Comparison of ENCODE assay signal across 13 mouse cellular contexts in genomic region chr4:42945043-42945442, GRCm38 (mm10). TPM values are rescaled to one million over a fixed set of nuclear protein-coding genes. Genes with fewer than 3 reads are reported as not detected.
DNase-seq lines count a peak whose midpoint lies in the region; ATAC-seq and TF ChIP-seq lines count a peak whose summit lies in the region.
"Had no signal": no experiment of that assay in that cellular context is flagged by ENCODE, and none has a peak within 500 bp of the region (broad histone marks: within the 10 kb centered on the region; RNA-seq: fewer than 3 reads in every experiment).

No protein-coding gene starts in this region.

- H3K9ac ChIP-seq in heart, postnatal 0 days (replicated peaks; ENCODE audit: low read depth, low read length), result no peak overlapping the region
- H3K9ac ChIP-seq in heart, embryonic 11.5 days (ENCODE audit: low read depth, low read length), result no peak overlapping the region
- H3K9ac ChIP-seq in liver, embryonic 11.5 days (ENCODE audit: low read depth, low read length), result no peak overlapping the region
- H3K9ac ChIP-seq in limb, embryonic 14.5 days (ENCODE audit: low read depth, low read length, severe bottlenecking), result no peak overlapping the region
- no peak overlapping the region for H3K9ac ChIP-seq in intestine, embryonic 15.5 days
- H3K9ac ChIP-seq: forebrain, embryonic 12.5 days; liver, embryonic 14.5 days had no signal

- no peaks in the 10 kb centered on the region for H3K9me3 ChIP-seq in heart, postnatal 0 days (replicated peaks; ENCODE audit: control insufficient read depth, low read length)
- H3K9me3 ChIP-seq in heart, embryonic 11.5 days (replicated peaks; ENCODE audit: control insufficient read depth, low read length), result no peaks in the 10 kb centered on the region
- H3K9me3 ChIP-seq in liver, embryonic 11.5 days (ENCODE audit: control insufficient read depth, low read length), result no peaks in the 10 kb centered on the region
- H3K9me3 ChIP-seq in limb, embryonic 14.5 days (ENCODE audit: control insufficient read depth, low read length), result no peaks in the 10 kb centered on the region
- H3K9me3 ChIP-seq in intestine, embryonic 15.5 days, result no peaks in the 10 kb centered on the region
- H3K9me3 ChIP-seq: forebrain, embryonic 12.5 days had no signal

- no peaks in the 10 kb centered on the region for H3K36me3 ChIP-seq in heart, postnatal 0 days (replicated peaks; ENCODE audit: control insufficient read depth, insufficient read depth, low read length)
- H3K36me3 ChIP-seq in heart, embryonic 11.5 days (ENCODE audit: control insufficient read depth, insufficient read depth, low read length), result no peaks in the 10 kb centered on the region
- no peaks in the 10 kb centered on the region for H3K36me3 ChIP-seq in liver, embryonic 11.5 days (ENCODE audit: control insufficient read depth, insufficient read depth, low read length)
- no peaks in the 10 kb centered on the region for H3K36me3 ChIP-seq in limb, embryonic 14.5 days (ENCODE audit: control insufficient read depth, insufficient read depth, low read length)
- no peaks in the 10 kb centered on the region for H3K36me3 ChIP-seq in intestine, embryonic 15.5 days
- H3K36me3 ChIP-seq: forebrain, embryonic 12.5 days had no signal

- H3K4me2 ChIP-seq in heart, postnatal 0 days (ENCODE audit: low read depth, low read length), result no peak overlapping the region
- H3K4me2 ChIP-seq in heart, embryonic 11.5 days, result no peak overlapping the region
- H3K4me2 ChIP-seq in liver, embryonic 11.5 days, result no peak overlapping the region
- no peak overlapping the region for H3K4me2 ChIP-seq in limb, embryonic 14.5 days (replicated peaks; ENCODE audit: low read depth, low read length, severe bottlenecking)
- H3K4me2 ChIP-seq in intestine, embryonic 15.5 days (replicated peaks), result no peak overlapping the region
- H3K4me2 ChIP-seq: forebrain, embryonic 12.5 days had no signal

- no peaks in the 10 kb centered on the region for H3K4me1 ChIP-seq in heart, postnatal 0 days (ENCODE audit: control insufficient read depth, insufficient read depth)
- peaks cover 6% of the 10 kb centered on the region; the same call in 1 of the 2 replicates for H3K4me1 ChIP-seq in heart, embryonic 11.5 days (ENCODE audit: control insufficient read depth, insufficient read depth, low read length)
- H3K4me1 ChIP-seq in liver, embryonic 11.5 days (replicated peaks; ENCODE audit: control insufficient read depth, insufficient read depth, low read length), result peaks cover 5% of the 10 kb centered on the region; the same call in 1 of the 2 replicates
- H3K4me1 ChIP-seq in limb, embryonic 14.5 days (ENCODE audit: control insufficient read depth, insufficient read depth, low read length), result 0 out of 2 replicates have a peak, but pooled peaks cover 3% of the 10 kb centered on the region
- H3K4me1 ChIP-seq in intestine, embryonic 15.5 days (replicated peaks), result 0 out of 2 replicates have a peak, but pooled peaks cover 3% of the 10 kb centered on the region

- no peak overlapping the region for H3K27ac ChIP-seq in heart, postnatal 0 days (ENCODE audit: low read depth)
- no peak overlapping the region for H3K27ac ChIP-seq in heart, embryonic 11.5 days (ENCODE audit: low read depth, low read length)
- no peak overlapping the region for H3K27ac ChIP-seq in liver, embryonic 11.5 days (ENCODE audit: low read depth, low read length)
- H3K27ac ChIP-seq in limb, embryonic 14.5 days (replicated peaks; ENCODE audit: low read depth, low read length), result no peak overlapping the region
- no peak overlapping the region for H3K27ac ChIP-seq in intestine, embryonic 15.5 days
- H3K27ac ChIP-seq: forebrain, embryonic 12.5 days; liver, embryonic 14.5 days had no signal

- TF ChIP-seq CTCF in heart, postnatal 0 days (IDR thresholded peaks at IDR 0.05; ENCODE audit: low read depth), result no peak

- WGBS in heart, postnatal 0 days, result under 1% methylated on average over 6 of the region's 6 CpGs
- 6% methylated on average over 6 of the region's 6 CpGs for whole genome bisulfite sequencing in heart, embryonic 11.5 days (ENCODE audit: insufficient replicate concordance)
- WGBS in liver, embryonic 11.5 days, result 10% methylated on average over 6 of the region's 6 CpGs
- WGBS in limb, embryonic 14.5 days, result 11% methylated on average over 6 of the region's 6 CpGs
- 3% methylated on average over 6 of the region's 6 CpGs for WGBS in intestine, embryonic 15.5 days

- no peaks in the 10 kb centered on the region for H3K27me3 ChIP-seq in heart, postnatal 0 days (ENCODE audit: control insufficient read depth, insufficient read depth, low read length)
- H3K27me3 ChIP-seq in heart, embryonic 11.5 days (ENCODE audit: control insufficient read depth, insufficient read depth, low read length), result peaks cover 45% of the 10 kb centered on the region
- H3K27me3 ChIP-seq in liver, embryonic 11.5 days (replicated peaks; ENCODE audit: control insufficient read depth, insufficient read depth, low read length), result peaks cover 46% of the 10 kb centered on the region
- H3K27me3 ChIP-seq in limb, embryonic 14.5 days (ENCODE audit: control insufficient read depth, insufficient read depth, low read length), result peaks cover 6% of the 10 kb centered on the region; the same call in 1 of the 2 replicates
- H3K27me3 ChIP-seq in intestine, embryonic 15.5 days (replicated peaks), result peaks cover 17% of the 10 kb centered on the region; the same call in 1 of the 2 replicates

- ATAC-seq in heart, postnatal 0 days (ENCODE audit: insufficient read depth, low read depth), result no peak
- no peak for ATAC-seq in heart, embryonic 11.5 days (replicated peaks; ENCODE audit: insufficient number of reproducible peaks, low FRiP score, low TSS enrichment)
- no peak for ATAC-seq in liver, embryonic 11.5 days (replicated peaks; ENCODE audit: low FRiP score)
- no peak for ATAC-seq in limb, embryonic 14.5 days (ENCODE audit: low FRiP score, low read depth)
- no peak for ATAC-seq in intestine, embryonic 15.5 days
- ATAC-seq: Patski had no signal

- TF ChIP-seq POLR2A in limb, embryonic 14.5 days (IDR thresholded peaks at IDR 0.05; ENCODE audit: borderline replicate concordance, extremely low read depth, insufficient read depth, insufficient read length), result no peak

- H3K4me3 ChIP-seq in heart, postnatal 0 days (ENCODE audit: low read depth, low read length), result no peak overlapping the region
- H3K4me3 ChIP-seq in heart, embryonic 11.5 days (ENCODE audit: low read depth, low read length), result no peak overlapping the region
- no peak overlapping the region for H3K4me3 ChIP-seq in liver, embryonic 11.5 days (ENCODE audit: low read depth, low read length)
- no peak overlapping the region for H3K4me3 ChIP-seq in limb, embryonic 14.5 days (replicated peaks; ENCODE audit: low read length)
- H3K4me3 ChIP-seq in intestine, embryonic 15.5 days (replicated peaks), result no peak overlapping the region
- H3K4me3 ChIP-seq: forebrain, embryonic 12.5 days had no signal

- DNase-seq in heart, postnatal 0 days (ENCODE audit: low spot score), result peak; percentile 67
- DNase-seq in liver (peak; percentile 46), R1 (ENCODE audit: low read depth, low spot score) (peak; percentile 44)
- no peak for DNase-seq in liver, embryonic 11.5 days (ENCODE audit: low spot score)
- peak; percentile 44 for DNase-seq in limb, embryonic 14.5 days (ENCODE audit: low spot score)
- no peak for DNase-seq in cerebellum, adult 11-12 months
- DNase-seq: thymus, postnatal 14 days had no signal

- no peak for TF ChIP-seq EP300 in heart, postnatal 0 days (IDR thresholded peaks at IDR 0.05; ENCODE audit: low read depth)

RNA-seq across cellular contexts. Expression of gene Dnajb5, which starts 4.6 kb away (rescaled TPM):
- total RNA-seq in heart, postnatal 0 days (2014; rRNA removed; ENCODE audit: low replicate concordance), result 41.8 and 59.1 TPM in 2 replicates
- polyA plus RNA-seq in heart, postnatal 0 days (2015; fragmentation: Nextera tagmentation; extraction: Ambion mirVana), result 12.5 and 18.2 TPM in 2 replicates
- polyA plus RNA-seq in heart, embryonic 11.5 days (2014; fragmentation: Nextera tagmentation; extraction: Ambion mirVana), result 11.8 and 12.9 TPM in 2 replicates
- 2.0 and 3.0 TPM in 2 replicates for polyA plus RNA-seq in liver, embryonic 11.5 days (2014; fragmentation: Nextera tagmentation; extraction: Ambion mirVana)
- 16.9 and 17.4 TPM in 2 replicates for polyA plus RNA-seq in limb, embryonic 14.5 days (2012; rRNA removed)
- polyA plus RNA-seq in limb, embryonic 14.5 days (2014; fragmentation: Nextera tagmentation; extraction: Ambion mirVana), result 7.4 and 7.6 TPM in 2 replicates
- polyA plus RNA-seq in intestine, embryonic 15.5 days (2015; fragmentation: Nextera tagmentation; extraction: Ambion mirVana), result 7.3 and 8.4 TPM in 2 replicates

RNA-seq across cellular contexts. Expression of gene 1700022I11Rik, which starts 24.4 kb away (rescaled TPM):
- not detected in 2 replicates for total RNA-seq in heart, postnatal 0 days (2014; rRNA removed; ENCODE audit: low replicate concordance)
- 0.19 and 0.41 TPM in 2 replicates for polyA plus RNA-seq in heart, postnatal 0 days (2015; fragmentation: Nextera tagmentation; extraction: Ambion mirVana)
- polyA plus RNA-seq in heart, embryonic 11.5 days (2014; fragmentation: Nextera tagmentation; extraction: Ambion mirVana), result 0.36 and 0.69 TPM in 2 replicates
- polyA plus RNA-seq in liver, embryonic 11.5 days (2014; fragmentation: Nextera tagmentation; extraction: Ambion mirVana), result 0.41 and 0.53 TPM in 2 replicates
- not detected in 2 replicates for polyA plus RNA-seq in limb, embryonic 14.5 days (2012; rRNA removed)
- 0.45 and 0.48 TPM in 2 replicates for polyA plus RNA-seq in limb, embryonic 14.5 days (2014; fragmentation: Nextera tagmentation; extraction: Ambion mirVana)
- 0.28 and 0.33 TPM in 2 replicates for polyA plus RNA-seq in intestine, embryonic 15.5 days (2015; fragmentation: Nextera tagmentation; extraction: Ambion mirVana)
- total RNA-seq: heart, postnatal 25 days had no signal
- polyA plus RNA-seq: Patski had no signal

RNA-seq across cellular contexts. Expression of gene Phf24, which starts 28.6 kb away (rescaled TPM):
- total RNA-seq in heart, postnatal 0 days (2014; rRNA removed; ENCODE audit: low replicate concordance), result 4.1 and 13.2 TPM in 2 replicates
- 5.0 and 5.3 TPM in 2 replicates for polyA plus RNA-seq in heart, postnatal 0 days (2015; fragmentation: Nextera tagmentation; extraction: Ambion mirVana)
- polyA plus RNA-seq in heart, embryonic 11.5 days (2014; fragmentation: Nextera tagmentation; extraction: Ambion mirVana), result 1.9 and 2.4 TPM in 2 replicates
- 0.38 and 0.42 TPM in 2 replicates for polyA plus RNA-seq in liver, embryonic 11.5 days (2014; fragmentation: Nextera tagmentation; extraction: Ambion mirVana)
- polyA plus RNA-seq in limb, embryonic 14.5 days (2012; rRNA removed), result 2.4 and 2.7 TPM in 2 replicates
- 1.1 and 1.2 TPM in 2 replicates for polyA plus RNA-seq in limb, embryonic 14.5 days (2014; fragmentation: Nextera tagmentation; extraction: Ambion mirVana)
- 0.82 and 1.6 TPM in 2 replicates for polyA plus RNA-seq in intestine, embryonic 15.5 days (2015; fragmentation: Nextera tagmentation; extraction: Ambion mirVana)
- polyA plus RNA-seq: Patski had no signal

RNA-seq across cellular contexts. Expression of gene Vcp, which starts 55.3 kb away (rescaled TPM):
- 166 and 201 TPM in 2 replicates for total RNA-seq in heart, postnatal 0 days (2014; rRNA removed; ENCODE audit: low replicate concordance)
- polyA plus RNA-seq in heart, postnatal 0 days (2015; fragmentation: Nextera tagmentation; extraction: Ambion mirVana), result 398 and 438 TPM in 2 replicates
- 472 and 544 TPM in 2 replicates for polyA plus RNA-seq in heart, embryonic 11.5 days (2014; fragmentation: Nextera tagmentation; extraction: Ambion mirVana)
- polyA plus RNA-seq in liver, embryonic 11.5 days (2014; fragmentation: Nextera tagmentation; extraction: Ambion mirVana), result 452 and 513 TPM in 2 replicates
- 194 and 248 TPM in 2 replicates for polyA plus RNA-seq in limb, embryonic 14.5 days (2012; rRNA removed)
- polyA plus RNA-seq in limb, embryonic 14.5 days (2014; fragmentation: Nextera tagmentation; extraction: Ambion mirVana), result 468 and 501 TPM in 2 replicates
- 461 and 483 TPM in 2 replicates for polyA plus RNA-seq in intestine, embryonic 15.5 days (2015; fragmentation: Nextera tagmentation; extraction: Ambion mirVana)

Comparison
In these comparisons a context has a peak if more than half of its experiments do, and no peak if none do; other contexts are left out.
1. DNase-seq: peak in heart, postnatal 0 days (single experiment), liver (single experiment), R1 (single experiment) and limb, embryonic 14.5 days (single experiment); none in liver, embryonic 11.5 days (single experiment) and cerebellum, adult 11-12 months (single experiment).